Mouse (Mus musculus): ENCODE data around the gene Smg5.
A peak's percentile ranks its signal among the peaks of the same experiment; 100 is the strongest.
"Not testable (repeated sequence)": the region's sequence is repeated elsewhere in the genome, so short reads cannot be mapped to it uniquely, and the experiment has no call there.

The Smg5 gene

DNA sequence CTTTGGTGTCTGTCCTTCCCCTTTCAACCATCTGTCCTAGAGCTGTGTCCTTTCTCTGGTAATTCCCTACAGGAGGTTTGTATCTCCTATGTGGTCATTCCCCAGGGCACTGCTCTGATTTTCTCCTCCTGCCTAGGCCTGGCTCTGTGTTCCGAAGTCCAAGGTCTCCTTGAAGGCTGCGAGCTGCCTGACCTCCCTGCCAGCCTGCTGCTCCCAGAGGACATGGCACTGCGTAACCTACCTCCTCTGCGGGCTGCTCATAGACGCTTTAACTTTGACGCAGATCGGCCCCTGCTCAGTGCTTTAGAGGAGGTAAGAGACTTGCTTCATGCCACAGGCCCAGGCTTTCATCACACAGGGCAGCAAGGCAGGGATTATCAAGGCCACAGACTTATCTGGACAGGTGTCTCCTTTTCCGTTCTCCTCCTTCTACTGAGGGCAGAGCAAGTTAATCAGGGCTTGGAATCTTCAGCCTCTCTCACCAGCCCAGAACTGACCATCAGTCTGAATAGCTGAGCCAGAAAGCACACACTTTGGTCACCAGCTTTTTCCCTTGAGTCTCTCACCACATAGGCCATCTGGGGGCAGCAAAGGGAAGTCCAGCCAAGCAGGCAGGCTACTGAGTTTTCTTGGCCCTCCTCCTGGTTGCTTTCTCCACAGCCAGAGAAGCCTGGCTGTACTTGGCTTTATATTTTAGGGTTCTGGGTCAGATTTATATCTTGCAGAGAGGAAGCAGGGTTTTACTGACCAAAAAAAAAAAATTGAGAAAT is 18.5 kb downstream of the Smg5 start:
- no peak for DNase-seq

DNA sequence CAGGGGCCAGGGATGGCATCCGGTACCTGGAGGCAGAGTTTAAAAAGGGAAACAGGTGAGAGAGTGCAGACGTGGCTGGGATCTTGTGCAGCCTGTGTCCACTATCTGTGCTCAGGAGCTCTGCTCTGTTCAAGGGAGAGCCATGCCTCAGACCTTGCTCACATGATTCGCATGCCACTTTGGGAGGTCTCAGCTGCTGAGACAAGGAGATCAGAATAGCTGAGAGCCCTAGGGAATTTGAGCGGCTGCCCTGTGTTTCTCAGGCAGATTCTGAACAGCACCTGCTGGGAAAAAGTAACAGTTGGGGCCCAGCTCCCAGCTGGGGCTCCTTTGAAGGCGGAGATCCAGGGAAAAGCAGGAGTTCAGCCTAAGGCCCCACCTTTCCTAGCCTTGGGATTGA is 23.5 kb downstream of the Smg5 start:
- DNase-seq = no peak

- no peak for DNase-seq
These were observed 23.9 kb downstream of the Smg5 start for GRCm38 (mm10) chr3:88359989-88360388.

DNA sequence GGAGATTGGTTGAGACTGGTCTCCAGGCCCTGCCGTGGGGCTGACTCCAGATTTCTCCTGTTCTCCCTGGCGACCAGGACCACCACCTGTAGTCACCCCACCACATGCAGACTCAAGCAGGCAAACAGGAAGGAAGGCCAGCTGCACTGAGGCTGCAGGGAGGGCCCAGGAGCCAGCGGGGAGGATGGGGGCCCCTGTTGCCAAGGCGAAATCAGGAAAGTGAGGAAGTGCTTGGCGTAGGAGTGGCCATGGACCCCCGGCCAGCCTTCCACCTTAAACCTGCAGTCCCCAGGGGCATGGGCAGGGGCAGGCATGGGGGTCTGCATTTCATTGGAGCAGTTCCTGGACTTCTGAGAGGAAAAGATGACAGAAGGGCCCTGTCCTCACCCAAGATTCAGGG is 25.0 kb downstream of the Smg5 start:
- peak; percentile 21 to 49 for DNase-seq

- DNase-seq = no peak
These were observed 25.7 kb downstream of the Smg5 start for GRCm38 (mm10) chr3:88361612-88362313.

- DNase-seq = no peak
These were observed 27.6 kb downstream of the Smg5 start for GRCm38 (mm10) chr3:88363700-88364099.

- DNase-seq = peak in 1 of 2 experiments; percentile 41
These were observed 28.3 kb downstream of the Smg5 start, which contains the start of gene Paqr6 for GRCm38 (mm10) chr3:88364337-88364736. TSS of gene Paqr6 (plus strand) at chr3:88364584.

- no peak for DNase-seq
These were observed 29.8 kb downstream of the Smg5 start for GRCm38 (mm10) chr3:88365705-88366361.

DNA sequence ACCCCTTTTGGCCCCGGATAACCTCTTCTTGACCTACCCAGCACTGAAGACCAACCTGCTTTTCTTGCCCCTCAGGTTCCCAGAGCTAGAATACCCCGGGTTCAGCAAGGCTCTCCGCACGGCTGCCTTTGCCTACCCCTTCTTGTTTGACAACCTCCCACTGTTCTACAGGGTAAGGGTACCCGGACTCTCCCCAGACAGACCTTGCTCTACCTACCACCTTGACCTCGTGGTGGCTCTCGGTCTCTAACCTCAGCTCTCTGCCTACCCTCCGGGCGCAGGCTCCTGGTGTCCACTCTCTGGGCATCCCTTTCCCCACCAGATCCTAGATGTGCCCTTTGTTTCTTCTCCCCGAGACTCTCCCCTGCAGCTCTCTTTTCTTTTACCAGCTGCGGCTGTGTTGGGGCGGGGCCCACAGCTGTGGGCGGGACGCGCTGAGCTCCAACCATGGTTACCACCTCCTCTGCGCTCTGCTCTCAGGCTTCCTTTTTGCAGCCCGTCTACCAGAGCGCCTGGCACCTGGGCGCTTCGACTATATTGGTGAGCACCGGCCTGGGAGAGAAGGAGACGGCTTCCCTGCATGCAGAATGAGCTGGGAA is 30.9 kb downstream of the Smg5 start:
- DNase-seq = peak; percentile 80 to 88

GRCm38 (mm10) chr3:88367517-88367916 is 31.5 kb downstream of the Smg5 start:
- not testable (repeated sequence) for DNase-seq

DNA sequence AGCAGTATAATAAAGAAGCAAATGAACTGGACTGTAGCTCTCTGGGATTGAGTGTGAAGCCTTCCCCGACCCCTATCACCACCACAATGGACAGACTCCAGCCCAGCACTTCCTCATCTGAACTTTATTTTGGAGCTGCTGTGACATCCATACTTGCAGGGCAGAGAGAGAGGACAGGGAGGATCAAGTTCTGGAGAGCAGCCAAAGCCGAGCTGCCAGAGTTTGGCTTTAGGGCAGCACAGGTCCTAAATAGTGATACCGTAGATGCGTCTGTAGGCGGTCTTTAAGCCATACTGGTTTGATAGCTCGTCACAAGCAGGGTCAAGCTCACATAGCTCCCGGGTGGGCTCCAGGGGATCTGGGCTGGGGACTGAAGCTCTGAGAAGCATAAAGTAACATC is 32.5 kb downstream of the Smg5 start:
- DNase-seq = not testable (repeated sequence)

DNA sequence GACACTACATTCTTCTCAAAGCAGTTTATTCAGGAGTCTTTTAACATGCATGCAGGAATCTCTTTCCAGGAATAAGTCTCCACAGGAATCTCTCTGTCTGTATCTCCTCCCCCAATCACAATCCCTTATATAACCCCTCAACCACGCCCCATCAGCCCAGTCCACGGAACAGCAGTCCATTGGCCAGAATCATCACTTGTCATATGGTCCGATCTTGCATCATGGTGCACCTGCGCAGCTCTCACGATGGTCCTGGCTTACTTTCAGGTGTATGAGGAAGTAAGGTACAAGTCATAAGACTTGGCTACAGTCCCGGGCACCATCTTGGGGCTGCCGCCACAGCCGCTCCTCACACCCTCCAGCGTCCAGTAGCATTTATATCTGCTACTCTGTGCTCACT is 36.6 kb downstream of the Smg5 start, which contains the start of gene Bglap3:
TSS of gene Bglap3 (minus strand) at position 101 of the 400 bp plus-strand sequence.
- DNase-seq = not testable (repeated sequence)

DNA sequence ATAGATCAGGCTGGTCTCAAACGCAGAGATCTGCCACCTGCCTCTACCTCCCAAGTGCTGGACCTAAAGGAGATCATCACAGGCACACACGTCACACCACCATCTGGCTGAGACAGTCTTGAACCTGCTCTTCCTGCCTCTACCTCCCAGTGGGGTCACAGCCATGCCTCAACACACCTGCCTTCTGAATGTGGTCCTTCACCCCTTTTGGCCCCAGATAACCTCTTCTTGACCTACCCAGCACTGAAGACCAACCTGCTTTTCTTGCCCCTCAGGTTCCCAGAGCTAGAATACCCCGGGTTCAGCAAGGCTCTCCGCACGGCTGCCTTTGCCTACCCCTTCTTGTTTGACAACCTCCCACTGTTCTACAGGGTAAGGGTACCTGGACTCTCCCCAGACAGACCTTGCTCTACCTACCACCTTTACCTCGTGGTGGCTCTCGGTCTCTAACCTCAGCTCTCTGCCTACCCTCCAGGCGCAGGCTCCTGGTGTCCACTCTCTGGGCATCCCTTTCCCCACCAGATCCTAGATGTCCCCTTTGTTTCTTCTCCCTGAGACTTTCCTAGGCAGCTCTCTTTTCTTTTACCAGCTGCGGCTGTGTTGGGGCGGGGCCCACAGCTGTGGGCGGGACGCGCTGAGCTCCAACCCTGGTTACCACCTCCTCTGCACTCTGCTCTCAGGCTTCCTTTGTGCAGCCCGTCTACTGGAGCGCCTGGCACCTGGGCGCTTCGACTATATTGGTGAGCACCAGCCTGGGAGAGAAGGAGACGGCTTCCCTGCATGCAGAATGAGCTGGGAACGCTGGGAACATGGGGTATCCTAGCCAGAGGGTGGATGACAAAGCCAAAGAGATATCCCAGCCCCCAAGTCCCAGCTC is 39.9 kb downstream of the Smg5 start:
- peak; percentile 53 to 74 for DNase-seq

DNA sequence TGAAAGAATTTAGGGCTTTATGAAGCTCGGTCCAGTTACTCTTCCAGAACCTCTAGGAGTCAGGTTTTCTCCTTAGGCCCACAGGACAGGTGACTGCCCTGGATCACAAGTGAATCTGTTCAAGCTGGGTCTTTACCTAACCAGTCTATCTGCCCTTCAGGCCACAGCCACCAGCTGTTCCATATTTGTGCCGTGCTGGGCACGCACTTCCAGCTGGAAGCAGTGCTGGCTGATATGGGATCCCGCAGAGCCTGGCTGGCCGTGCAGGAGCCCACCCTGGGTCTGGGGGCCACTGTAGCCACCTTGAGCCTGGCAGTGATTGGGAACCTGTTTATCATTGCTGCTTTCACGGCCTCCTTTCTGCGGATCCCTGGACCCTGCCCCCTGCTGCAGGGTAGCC is 40.6 kb downstream of the Smg5 start:
- DNase-seq = not testable (repeated sequence)

DNA sequence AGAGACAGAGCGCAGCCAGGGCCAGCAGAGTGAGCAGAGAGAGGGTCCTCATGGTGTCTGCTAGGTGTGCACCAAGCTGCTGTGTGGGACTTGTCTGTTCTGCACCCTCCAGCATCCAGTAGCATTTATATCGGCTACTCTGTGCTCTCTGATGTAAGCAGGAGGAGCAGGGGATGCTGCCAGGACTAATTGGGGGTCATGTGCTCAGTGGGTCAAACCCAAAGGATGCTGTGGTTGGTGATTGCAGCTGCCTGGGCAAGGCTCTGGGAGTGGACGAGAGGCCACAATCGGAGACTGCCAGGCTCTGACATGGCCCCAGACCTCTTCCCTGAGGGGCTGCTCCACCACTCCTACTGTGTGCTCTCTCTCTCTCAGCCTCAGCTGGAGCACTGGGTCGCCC is 42.5 kb downstream of the Smg5 start, which contains the start of gene Bglap2:
TSS of gene Bglap2 (minus strand) at position 101 of the 400 bp plus-strand sequence.
- not testable (repeated sequence) for DNase-seq

DNA sequence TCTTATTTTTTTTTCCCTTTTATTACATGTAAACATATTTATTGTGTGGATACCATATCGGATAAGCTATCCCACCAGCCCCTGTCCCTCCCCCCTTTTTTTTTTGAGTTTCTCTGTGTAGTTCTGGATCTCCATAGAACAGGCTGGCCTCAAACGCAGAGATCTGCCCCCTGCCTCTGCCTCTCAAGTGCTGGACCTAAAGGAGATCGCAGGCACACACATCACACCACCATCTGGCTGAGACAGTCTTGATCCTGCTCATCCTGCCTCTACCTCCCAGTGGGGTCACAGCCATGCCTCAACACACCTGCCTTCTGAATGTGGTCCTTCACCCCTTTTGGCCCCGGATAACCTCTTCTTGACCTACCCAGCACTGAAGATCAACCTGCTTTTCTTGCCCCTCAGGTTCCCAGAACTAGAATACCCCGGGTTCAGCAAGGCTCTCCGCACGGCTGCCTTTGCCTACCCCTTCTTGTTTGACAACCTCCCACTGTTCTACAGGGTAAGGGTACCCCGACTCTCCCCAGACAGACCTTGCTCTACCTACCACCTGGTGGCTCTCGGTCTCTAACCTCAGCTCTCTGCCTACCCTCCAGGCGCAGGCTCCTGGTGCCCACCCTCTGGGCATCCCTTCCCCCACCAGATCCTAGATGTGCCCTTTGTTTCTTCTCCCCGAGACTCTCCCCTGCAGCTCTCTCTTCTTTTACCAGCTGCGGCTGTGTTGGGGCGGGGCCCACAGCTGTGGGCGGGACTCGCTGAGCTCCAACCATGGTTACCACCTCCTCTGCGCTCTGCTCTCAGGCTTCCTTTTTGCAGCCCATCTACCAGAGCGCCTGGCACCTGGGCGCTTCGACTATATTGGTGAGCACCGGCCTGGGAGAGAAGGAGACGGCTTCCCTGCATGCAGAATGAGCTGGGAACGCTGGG is 45.6 kb downstream of the Smg5 start:
- DNase-seq = peak; percentile 74 to 83

- DNase-seq = not testable (repeated sequence)
These were observed 46.3 kb downstream of the Smg5 start for GRCm38 (mm10) chr3:88382383-88382782.

DNA sequence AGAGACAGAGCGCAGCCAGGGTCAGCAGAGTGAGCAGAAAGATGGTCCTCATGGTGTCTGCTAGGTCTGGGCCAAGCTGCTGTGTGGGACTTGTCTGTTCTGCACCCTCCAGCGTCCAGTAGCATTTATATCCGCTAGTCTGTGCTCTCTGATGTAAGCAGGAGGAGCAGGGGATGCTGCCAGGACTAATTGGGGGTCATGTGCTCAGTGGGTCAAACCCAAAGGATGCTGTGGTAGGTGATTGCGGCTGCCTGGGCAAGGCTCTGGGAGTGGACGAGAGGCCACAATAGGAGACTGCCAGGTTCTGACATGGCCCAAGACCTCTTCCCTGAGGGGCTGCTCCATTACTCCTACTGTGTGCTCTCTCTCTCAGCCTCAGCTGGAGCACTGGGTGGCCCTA is 48.3 kb downstream of the Smg5 start, which contains the start of gene Bglap:
TSS of gene Bglap (minus strand) at position 101 of the 400 bp plus-strand sequence.
- no peak for DNase-seq

GRCm38 (mm10) chr3:88393776-88394375 is 57.8 kb downstream of the Smg5 start:
- DNase-seq = no peak

DNA sequence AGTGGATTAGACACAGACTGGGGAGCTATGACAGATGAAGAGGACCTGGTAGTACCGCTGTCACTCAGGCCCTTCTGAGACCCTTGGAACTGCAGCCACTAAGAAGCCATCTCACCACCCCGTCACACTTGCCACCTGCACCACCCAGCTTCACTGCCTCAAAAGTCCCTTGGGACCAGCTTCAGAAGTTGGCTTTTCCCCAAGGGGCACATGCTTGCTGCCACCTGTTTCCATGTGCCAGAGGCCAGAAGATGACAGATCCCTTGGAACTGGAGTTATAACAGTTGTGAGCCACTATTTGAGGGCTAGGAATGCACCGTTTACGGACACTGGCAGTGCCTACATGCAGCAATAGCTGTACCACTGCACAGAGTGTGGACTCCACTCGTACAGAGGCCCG is 59.2 kb downstream of the Smg5 start:
- no peak for DNase-seq
